30 mouse cellular contexts compared by ENCODE assay signal in genomic region chr2:153899111-153899510, GRCm38 (mm10). TPM values are rescaled to one million over a fixed set of nuclear protein-coding genes. Genes with fewer than 3 reads are reported as not detected.
"Had no signal": no experiment of that assay in that cellular context is flagged by ENCODE, and none has a peak within 500 bp of the region (broad histone marks: within the 10 kb centered on the region; RNA-seq: fewer than 3 reads in every experiment).

No protein-coding gene starts in this region.

- DNase-seq: kidney, postnatal 25 days; layer of hippocampus, postnatal 36 days; liver; lung, adult 18-20 months; lung, postnatal 14 days; lung, postnatal 4 days; midbrain, embryonic 14.5 days; thymus, adult 18-20 months; thymus, postnatal 36 days had no signal

RNA-seq across cellular contexts. Expression of gene Bpifb6, which starts 1.1 kb away (rescaled TPM):
- total RNA-seq: layer of hippocampus, adult 8-10 months; layer of hippocampus, postnatal 10 days; layer of hippocampus, postnatal 36 days; left cerebral cortex, adult 2 months; left cerebral cortex, postnatal 10 days; megakaryocyte progenitor cell, adult 5-6 weeks; megakaryocyte-erythroid progenitor cell, adult 5-6 weeks had no signal
- polyA plus RNA-seq: kidney, embryonic 14.5 days; kidney, postnatal 0 days; large intestine, adult 2 months; limb, embryonic 10.5 days; limb, embryonic 13.5 days; liver, embryonic 12.5 days; liver, embryonic 15.5 days; lung, embryonic 15.5 days; midbrain, embryonic 11.5 days; midbrain, embryonic 14.5 days; midbrain, postnatal 0 days; neural tube, embryonic 11.5 days; neural tube, embryonic 14.5 days; small intestine, adult 2 months; spleen, adult 2 months; stomach, embryonic 16.5 days had no signal

RNA-seq across cellular contexts. Expression of gene Bpifb3, which starts 18.9 kb away (rescaled TPM):
- total RNA-seq: layer of hippocampus, adult 8-10 months; layer of hippocampus, postnatal 10 days; layer of hippocampus, postnatal 36 days; left cerebral cortex, adult 2 months; left cerebral cortex, postnatal 10 days; megakaryocyte progenitor cell, adult 5-6 weeks; megakaryocyte-erythroid progenitor cell, adult 5-6 weeks had no signal
- polyA plus RNA-seq: kidney, embryonic 14.5 days; kidney, postnatal 0 days; large intestine, adult 2 months; limb, embryonic 10.5 days; limb, embryonic 13.5 days; liver, embryonic 12.5 days; liver, embryonic 15.5 days; lung, embryonic 15.5 days; midbrain, embryonic 11.5 days; midbrain, embryonic 14.5 days; midbrain, postnatal 0 days; neural tube, embryonic 11.5 days; neural tube, embryonic 14.5 days; small intestine, adult 2 months; stomach, embryonic 16.5 days had no signal

RNA-seq across cellular contexts. Expression of gene Bpifb2, which starts 24.3 kb away (rescaled TPM):
- total RNA-seq: layer of hippocampus, adult 8-10 months; layer of hippocampus, postnatal 10 days; layer of hippocampus, postnatal 36 days; left cerebral cortex, adult 2 months; left cerebral cortex, postnatal 10 days; megakaryocyte progenitor cell, adult 5-6 weeks; megakaryocyte-erythroid progenitor cell, adult 5-6 weeks had no signal
- polyA plus RNA-seq: kidney, embryonic 14.5 days; kidney, postnatal 0 days; large intestine, adult 2 months; limb, embryonic 10.5 days; limb, embryonic 13.5 days; liver, embryonic 12.5 days; liver, embryonic 15.5 days; lung, embryonic 15.5 days; midbrain, embryonic 11.5 days; midbrain, embryonic 14.5 days; neural tube, embryonic 11.5 days; neural tube, embryonic 14.5 days; small intestine, adult 2 months; stomach, embryonic 16.5 days had no signal

RNA-seq across cellular contexts. Expression of gene Sun5, which starts 28.2 kb away (rescaled TPM):
- total RNA-seq: layer of hippocampus, adult 8-10 months; layer of hippocampus, postnatal 10 days; layer of hippocampus, postnatal 36 days; left cerebral cortex, adult 2 months; left cerebral cortex, postnatal 10 days; megakaryocyte progenitor cell, adult 5-6 weeks; megakaryocyte-erythroid progenitor cell, adult 5-6 weeks; midbrain, postnatal 0 days had no signal
- polyA plus RNA-seq: kidney, embryonic 14.5 days; kidney, postnatal 0 days; large intestine, adult 2 months; limb, embryonic 10.5 days; limb, embryonic 13.5 days; liver, embryonic 12.5 days; liver, embryonic 15.5 days; lung, embryonic 15.5 days; midbrain, embryonic 11.5 days; midbrain, embryonic 14.5 days; midbrain, postnatal 0 days; neural tube, embryonic 11.5 days; neural tube, embryonic 14.5 days; small intestine, adult 2 months; spleen, adult 2 months; stomach, embryonic 16.5 days had no signal

RNA-seq across cellular contexts. Expression of gene Bpifb4, which starts 38.9 kb away (rescaled TPM):
- total RNA-seq: layer of hippocampus, adult 8-10 months; layer of hippocampus, postnatal 10 days; layer of hippocampus, postnatal 36 days; left cerebral cortex, adult 2 months; left cerebral cortex, postnatal 10 days; megakaryocyte progenitor cell, adult 5-6 weeks; megakaryocyte-erythroid progenitor cell, adult 5-6 weeks; midbrain, postnatal 0 days had no signal
- polyA plus RNA-seq: kidney, embryonic 14.5 days; kidney, postnatal 0 days; large intestine, adult 2 months; limb, embryonic 10.5 days; limb, embryonic 13.5 days; liver, embryonic 12.5 days; lung, embryonic 15.5 days; midbrain, embryonic 14.5 days; midbrain, postnatal 0 days; neural tube, embryonic 11.5 days; neural tube, embryonic 14.5 days; small intestine, adult 2 months; spleen, adult 2 months; stomach, embryonic 16.5 days had no signal
